Mouse (Mus musculus) embryo, embryonic 10 days (tissue): ENCODE data around the gene B130006D01Rik.
A peak's percentile ranks its signal among the peaks of the same experiment; 100 is the strongest.

Experiments
- DNase-seq: peaks from one replicate; pipeline ENCODE4 v3.0.0-alpha.2; 2015; ENCODE audit warnings: low spot score

B130006D01Rik gene

GRCm38 (mm10) chr11:95770720-95771364, 47.5 kb downstream of the B130006D01Rik start:
- peak; percentile 28 for DNase-seq

DNA sequence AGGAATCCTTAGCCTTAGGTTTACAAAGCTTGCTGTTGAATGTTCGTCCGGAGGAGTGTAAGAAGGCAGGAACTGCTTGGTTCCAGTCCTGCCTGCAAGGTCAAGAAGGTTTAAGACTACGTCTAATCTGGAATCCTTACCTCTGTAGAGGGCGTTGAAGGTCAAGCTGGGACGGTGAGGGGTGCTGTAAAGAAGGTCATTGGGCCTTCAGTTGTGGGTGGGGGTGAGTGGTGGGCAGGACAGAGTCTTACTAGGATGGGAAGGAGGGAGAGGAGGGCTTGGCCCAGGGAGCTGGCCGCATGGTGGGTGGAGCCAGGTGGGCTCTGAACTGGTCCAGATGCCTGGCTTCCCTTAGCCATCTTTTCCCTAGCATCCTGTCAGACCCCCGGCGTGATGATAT, 48.3 kb downstream of the B130006D01Rik start:
- DNase-seq = no peak

DNA sequence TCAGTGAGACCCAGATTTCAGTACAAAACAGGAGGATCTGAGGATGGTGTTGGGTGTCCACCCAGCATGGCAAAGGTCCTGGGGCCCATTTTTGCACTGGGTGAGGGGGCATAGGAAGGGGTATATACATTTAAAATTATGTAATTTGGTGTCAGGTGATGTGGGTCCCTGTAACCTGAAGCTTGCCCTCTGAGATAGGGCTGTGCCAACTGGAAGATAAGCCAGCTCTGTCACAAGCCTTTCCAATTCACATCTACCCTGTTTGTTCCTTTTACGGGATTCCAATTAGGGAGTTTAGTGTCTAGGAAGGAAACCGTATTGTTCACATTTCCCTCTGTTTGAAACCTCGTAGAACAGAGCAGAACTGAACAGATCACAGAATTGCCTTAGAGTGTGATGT, 49.9 kb downstream of the B130006D01Rik start:
- no peak for DNase-seq
